Mouse (Mus musculus) megakaryocyte-erythroid progenitor cell, adult 5-6 weeks (primary cell): Measurements from ENCODE around the gene Map4. TPM values are rescaled to one million over a fixed set of nuclear protein-coding genes. Genes with fewer than 3 reads are reported as not detected.

Experiments used
- ATAC-seq: replicated peaks from 2 replicates; pipeline ENCODE4 v1.8.0; 2016; ENCODE audit warnings: mild to moderate bottlenecking, inconsistent platforms; ENCODE audit not compliant: severe bottlenecking, poor library complexity, low FRiP score, low TSS enrichment
- total RNA-seq, 2 experiments: library from RNA; stranded (forward) in 1 of 2; stranded (reverse) in 1 of 2; fragments of 200-1000, 215-1000 nt in 1 of 2; fragments of >200 nt in 1 of 2; fragmentation: Nextera tagmentation in 1 of 2; gene quantifications; 2 replicates each; pipeline ENCODE4 v1.2.3; 2014 to 2017

Map4 gene
- total RNA-seq, 2 experiments from 2014 or later, result 7.8 to 14.3 TPM

DNA sequence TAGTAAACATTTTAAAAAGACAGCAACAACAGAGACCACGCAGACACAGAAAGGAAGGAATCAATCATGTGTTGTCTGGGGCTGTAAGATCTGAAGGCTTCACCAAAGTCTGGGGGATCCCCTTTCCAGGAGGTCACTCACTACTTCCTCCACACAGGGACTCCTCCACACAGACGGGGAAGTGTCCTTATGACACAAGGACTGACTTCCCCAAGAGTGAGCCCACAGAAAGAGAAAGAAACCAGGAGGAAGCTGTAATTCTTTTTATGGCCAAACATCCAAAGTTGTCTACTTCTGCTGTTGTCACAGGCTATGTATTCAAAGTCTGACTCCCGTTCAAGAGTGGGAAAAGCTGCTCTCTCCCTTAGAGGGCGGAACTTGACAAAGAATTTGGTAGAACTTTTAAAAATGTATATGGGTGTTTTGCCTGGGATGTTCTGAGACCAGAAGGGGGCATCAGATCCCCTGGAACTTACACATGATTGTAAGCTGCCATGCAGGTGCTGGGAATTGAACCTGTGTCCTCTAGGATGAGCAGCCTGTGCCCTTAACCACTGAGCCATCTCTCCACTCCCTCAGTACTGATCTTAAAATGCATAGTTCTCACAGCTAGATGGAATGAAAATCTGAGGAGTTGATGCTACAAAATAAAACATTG is 16.9 kb upstream of the Map4 start:
- ATAC-seq, result no peak

DNA sequence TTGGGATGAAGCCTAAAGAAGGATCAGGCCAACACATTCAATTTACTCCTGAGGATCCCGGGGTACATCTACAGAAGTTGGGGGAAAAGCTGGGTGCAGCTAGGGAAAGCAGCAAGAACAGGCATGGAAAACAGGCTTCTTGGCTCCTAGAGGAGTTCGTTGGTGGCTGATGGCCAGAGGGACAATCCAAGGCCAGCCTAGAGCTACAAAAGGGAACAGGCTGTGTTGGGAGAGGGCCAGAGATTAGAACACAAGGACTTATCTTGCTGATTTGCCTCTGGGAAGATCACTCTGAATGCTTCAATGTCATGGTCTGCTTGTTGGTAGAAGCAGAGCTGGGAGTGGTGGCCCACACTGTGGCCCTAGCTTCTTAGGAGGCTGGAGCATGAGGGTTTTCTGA is 13.3 kb upstream of the Map4 start:
- ATAC-seq, result no peak

DNA sequence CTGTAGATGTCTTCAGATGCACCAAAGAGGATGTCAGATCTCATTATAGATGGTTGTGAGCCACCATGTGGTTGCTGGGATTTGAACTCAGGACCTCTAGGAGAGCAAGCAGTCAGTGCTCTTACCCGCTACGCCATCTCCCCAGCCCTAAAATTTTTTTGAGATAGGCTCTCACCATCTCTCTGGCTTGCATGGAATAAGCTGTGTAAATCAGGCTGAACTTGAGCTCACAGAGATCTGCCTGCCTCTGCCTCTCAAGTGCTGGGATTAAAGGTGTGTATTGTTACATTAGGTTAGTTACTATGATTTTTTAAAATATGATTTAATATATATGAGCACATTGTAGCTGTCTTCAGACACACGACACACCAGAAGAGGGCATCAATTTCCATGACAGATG is 2.1 kb upstream of the Map4 start:
- ATAC-seq, result no peak

DNA sequence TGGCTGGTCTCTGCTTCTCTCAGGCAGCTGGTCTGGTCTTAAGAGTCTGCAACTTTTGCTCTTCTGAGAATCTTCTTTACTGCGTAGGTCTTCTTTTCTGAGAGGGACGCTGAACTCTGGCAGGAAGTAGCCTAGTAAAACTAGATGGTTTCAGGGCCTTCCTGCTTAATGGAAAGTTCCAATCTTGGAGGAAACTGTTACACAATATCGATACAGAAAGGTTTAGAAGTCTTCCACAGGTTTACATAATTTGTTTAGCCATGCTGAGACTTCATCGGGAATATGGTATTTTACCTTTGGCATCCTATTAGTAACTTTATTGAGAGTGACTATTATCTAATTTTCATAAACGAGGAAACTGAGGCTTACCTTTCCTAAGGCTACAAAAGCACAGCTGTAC is 1.2 kb upstream of the Map4 start:
- ATAC-seq, result no peak

DNA sequence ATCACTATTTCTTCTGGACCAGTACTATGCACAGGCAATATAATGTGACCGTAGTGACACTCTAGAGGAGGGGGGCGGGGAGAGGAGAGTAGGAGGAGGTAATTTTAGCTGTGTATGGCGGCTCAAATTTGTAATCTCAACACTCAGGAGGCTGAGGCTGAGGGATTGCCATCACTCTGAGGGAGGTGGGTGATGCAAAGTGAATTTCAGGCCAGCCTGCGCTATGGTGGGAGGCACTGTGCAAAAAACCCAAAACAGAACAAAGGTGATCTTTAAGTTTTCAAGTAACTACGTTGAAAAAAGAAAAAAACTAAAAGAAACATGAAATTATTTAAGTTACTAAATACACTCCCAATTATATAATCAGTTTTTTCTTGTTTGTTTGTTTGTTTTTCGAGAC is 508 bp upstream of the Map4 start:
- no peak for ATAC-seq

DNA sequence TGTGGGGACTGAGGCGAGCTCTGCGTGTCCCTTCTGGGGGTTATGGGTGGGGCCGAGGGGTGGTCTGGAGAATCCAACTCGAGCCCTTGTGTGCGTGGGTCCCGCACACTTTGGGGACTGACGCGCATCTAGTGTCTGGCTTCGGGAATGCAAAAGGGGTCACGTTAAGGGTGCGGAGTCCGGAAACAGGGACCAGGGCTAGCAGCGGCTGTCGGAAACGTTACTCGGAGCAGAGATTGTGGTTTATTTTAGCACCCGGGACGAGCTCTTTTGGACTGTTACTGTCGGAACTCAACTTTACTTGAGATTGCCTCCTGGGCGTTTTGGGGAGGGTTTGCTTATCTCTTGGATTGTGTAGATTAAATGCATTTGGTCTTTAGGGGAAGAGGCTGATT is 1.1 kb downstream of the Map4 start:
- ATAC-seq, result peak; percentile 23; the same call in 1 of the 2 replicates

DNA sequence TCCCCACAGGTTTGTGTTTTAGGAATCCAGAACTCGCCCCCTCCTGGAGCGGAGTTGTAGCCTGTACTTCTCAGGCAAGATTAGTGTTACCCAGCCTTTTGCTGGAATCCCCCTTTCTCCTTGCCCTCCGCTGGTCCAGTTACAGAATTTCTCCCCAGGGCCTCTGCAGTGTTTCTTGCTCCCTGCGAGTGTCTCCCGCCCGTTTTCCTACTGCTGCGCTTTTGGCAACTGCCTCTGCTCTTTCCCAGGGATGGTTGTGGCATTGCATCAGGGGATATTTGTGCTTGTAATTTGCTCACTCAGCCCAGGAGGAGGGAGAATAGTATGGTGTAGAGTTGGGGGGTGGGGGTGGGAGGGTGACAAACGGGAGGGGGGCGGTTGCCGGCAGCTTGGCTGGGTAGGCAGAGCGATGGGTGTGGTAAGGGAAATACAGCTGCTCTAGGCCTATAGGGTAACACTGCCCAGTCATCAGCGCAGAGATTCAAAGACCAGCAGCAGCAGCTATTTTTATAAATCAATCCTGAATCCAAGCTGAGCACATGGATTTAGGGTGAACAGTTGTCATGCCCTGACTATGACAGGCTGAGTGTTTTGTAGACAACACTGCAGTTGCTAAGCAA is 1.6 kb downstream of the Map4 start:
- no peak for ATAC-seq

DNA sequence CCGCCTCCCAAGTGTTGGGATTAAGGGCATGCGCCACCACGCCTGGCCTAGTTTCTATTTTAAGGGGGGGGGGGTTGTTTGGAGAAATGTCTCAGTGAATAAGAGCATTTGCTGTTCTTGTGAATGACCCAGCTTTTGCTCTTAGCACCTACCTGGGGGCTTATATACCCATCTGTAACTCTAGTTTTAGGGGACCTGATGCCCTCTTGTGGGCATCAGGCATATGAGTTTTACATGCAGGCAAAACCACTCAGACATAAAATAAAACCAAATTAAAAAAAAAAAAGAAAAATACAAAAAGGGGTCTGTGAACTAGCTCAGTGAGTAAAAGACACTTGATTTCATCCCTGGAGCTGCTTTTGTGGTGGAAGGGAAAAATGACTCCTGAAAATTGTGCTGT is 8.1 kb downstream of the Map4 start:
- no peak for ATAC-seq

DNA sequence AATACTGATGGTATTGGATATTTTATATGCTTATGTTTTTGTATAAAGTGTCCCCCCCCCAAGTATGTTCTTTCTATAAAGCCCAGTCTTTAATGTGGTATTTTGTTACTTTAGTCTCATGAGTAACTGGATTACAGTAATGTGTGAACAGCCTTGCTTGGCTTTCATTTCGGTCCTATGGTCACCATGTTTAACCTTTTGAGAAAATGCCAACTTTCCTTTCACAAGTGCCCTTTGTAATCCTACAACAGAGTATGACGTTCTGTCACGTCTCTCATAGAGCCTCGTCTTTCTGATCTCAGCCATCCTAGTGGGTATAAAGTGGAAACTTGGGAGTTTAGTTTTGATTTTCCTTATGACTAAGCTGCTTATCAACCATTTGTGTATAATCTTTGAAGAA is 11.5 kb downstream of the Map4 start:
- no peak for ATAC-seq

DNA sequence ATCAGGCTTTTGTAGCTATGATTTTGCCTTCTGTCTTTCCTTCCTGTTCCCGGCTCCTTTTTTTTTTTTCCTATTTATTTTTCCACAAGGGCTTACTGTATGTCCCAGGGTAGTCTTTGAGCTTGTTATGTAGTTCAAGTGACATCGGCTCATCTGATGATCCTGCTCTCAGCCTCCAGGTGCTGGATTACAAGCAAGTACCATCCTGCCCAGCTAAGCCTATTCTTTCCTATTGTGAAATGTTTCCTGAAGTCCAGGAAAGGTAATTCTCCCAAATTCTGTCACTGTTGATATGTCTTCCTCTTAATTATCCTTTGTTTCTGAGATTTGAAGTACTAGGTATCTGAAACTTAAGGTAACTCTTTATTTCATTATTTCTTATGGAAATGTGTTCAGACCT is 13.5 kb downstream of the Map4 start:
- no peak for ATAC-seq

DNA sequence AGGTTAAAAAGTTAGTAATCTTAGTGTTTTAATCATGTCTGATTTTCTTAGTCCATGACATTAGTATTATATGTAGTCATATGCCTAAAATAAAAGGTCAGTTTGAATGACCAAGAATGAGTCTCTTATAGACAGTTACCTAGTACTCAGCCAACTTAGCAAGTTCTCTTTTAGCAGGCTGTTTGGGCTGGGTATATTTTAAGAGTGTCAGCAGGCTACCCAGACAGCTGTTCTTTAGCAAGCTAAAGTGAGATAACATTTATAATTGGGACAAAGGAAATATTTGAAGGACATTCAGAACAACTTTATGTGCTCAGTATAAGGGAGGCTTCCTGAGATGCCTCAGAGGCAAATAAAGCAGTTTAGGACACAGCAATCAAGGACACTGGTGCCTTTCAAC is 17.3 kb downstream of the Map4 start:
- no peak for ATAC-seq

DNA sequence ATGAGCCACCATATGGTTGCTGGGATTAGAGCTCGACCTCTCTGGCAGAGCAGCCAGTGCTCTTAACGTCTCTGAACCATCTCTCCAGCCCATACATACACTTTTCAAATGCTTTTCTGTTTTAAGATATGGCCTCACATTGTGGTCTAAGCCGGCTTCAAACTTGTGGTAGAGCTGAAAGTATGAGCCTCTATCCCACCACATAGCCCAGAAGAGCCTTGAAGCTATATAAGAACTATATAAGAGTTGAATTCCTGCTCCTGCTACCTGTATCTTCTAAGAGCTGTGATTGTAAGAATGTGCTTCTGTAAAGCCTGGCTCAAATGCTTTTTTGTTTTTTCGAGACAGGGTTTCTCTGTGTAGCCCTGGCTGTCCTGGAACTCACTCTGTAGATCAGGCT is 18.5 kb downstream of the Map4 start:
- ATAC-seq, result no peak

DNA sequence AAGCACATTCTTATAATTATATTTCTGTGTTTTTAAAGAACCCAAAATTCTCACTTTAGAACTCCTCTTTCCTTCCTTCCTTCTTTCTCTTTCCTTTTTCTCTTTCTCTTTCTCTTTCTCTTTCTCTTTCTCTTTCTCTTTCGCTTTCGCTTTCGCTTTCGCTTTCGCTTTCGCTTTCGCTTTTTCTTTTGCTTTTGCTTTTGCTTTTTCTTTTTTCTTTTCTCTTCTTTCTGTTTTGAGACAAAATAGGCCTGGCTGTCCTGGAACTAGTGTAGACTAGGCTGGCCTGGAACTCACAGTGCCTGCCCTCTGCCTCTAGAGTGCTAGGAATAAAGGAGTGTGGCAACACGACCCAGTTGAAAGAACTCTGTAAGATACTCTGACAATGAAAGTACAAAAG is 22.3 kb downstream of the Map4 start:
- no peak for ATAC-seq

DNA sequence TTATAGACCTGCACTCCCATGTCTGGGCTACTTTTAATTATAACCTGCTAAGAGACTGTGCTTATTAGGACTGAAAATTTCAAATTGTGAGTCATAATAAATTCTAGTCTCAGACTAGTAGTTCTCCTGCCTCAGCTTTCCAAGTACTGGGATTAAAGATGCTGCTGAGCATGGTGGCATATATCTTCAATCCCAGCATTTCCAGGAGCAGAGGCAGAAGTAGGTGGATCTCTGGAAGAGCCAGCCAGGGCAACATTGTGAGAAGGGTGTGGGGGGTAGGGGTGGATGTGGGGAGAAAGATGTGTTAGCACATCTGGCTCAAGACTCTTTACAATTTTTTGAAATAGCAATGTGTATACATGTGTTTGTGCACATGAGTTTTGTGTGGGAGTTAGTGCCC is 23.4 kb downstream of the Map4 start:
- ATAC-seq, result no peak

DNA sequence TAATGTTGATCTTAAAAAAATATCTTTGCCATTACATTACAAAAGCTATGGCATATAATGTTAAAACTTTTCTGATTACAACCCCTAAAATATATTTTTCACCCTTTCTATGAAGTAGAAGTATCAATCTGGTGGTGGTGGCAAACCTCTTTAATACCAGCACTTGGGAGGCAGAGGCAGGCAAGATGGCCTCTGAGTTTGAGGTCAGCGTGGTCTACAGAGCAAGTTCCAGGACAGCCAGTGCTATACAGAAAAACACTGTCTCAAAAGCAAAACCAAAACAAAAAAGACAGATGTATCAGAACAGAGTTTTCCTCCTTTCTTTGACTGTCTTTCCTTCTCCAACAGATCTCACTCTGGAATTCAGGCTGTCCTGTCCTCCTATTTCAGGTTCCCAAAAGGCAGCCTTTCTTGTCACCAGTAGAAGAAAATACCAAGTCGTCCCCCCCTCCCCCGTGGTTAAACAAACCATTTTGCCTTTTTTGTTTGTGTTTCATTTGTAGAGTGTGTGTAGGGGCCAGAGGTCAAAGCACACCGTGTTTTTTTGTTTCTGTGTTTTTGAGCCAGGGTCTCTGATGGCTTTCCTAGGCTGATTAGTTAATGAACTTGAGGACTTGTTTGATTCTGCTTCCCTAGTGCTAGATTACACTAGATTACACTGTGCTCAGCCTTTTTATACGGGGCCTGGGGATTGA is 28.3 kb downstream of the Map4 start:
- no peak for ATAC-seq

DNA sequence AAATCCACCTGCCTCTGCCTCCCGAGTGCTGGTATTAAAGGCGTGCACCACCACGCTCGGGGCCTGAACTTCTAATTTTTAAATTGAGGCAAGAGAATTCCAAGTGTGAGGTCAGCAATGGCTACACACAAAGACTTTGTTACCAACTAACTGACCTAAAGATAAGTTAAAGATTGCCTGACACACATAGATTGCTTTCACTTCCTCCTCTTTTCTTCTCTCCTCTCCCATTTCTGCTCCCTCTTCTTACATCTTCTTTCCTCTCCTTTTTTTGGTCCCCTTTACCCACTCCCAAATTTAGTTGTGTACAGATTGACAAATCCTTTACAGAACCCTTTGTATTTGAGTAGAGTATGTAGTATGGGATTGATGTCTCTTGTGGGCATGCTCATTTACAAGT is 29.3 kb downstream of the Map4 start:
- ATAC-seq, result no peak

DNA sequence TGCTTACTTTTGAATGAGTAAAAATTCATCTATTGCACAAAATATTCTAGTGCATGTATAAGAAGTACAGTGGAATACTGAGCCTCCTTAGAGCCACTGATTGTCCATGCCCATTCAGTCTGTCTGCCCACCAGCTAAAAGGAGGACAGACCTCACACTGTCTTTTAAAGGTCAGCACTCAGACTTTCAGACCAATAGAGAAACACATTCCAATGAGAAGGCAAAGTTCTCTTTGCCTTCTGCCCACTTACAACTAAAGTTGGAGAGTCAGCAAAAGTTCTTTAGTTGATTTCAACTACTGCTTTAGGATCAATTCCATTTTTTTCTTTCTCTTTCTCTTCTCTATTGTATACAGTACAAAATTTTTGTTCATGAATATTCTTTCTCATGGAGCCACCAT is 33.5 kb downstream of the Map4 start:
- no peak for ATAC-seq

DNA sequence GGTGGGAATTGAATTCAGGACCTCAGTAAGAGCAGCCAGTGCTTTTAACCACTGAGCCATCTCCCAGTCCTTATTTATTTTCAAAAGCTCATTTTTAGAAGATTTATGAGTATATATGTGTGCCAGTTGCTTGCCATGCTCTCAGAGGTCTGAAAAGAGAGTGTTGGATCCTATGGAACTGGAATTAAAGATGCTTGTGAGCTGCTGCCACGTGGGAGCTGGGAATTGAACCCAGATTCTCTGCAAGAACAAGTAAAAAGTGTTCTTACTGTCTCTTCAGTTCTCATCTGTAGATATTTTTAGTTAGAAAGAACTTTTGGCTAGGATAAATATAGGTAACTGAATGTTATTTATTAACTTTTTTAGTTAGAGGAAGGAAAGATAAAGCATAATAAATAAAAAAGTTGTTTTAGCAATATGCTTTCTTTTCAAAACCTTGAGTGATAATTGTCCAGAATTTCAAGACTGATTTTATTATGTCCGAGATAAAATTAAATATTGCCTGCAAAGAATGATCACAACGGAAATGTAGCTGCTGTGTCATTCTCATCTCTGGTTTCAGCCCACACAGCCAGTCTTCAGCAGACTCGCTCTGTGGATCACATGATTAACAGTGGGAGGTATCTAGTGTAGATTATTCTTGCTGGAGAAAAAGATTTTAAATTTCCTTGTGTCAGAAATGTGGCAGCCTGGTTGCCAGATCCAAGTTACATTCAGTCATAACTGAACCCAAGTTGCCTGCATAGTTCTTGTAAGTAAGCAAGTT is 37.3 kb downstream of the Map4 start:
- peak; percentile 92 for ATAC-seq

DNA sequence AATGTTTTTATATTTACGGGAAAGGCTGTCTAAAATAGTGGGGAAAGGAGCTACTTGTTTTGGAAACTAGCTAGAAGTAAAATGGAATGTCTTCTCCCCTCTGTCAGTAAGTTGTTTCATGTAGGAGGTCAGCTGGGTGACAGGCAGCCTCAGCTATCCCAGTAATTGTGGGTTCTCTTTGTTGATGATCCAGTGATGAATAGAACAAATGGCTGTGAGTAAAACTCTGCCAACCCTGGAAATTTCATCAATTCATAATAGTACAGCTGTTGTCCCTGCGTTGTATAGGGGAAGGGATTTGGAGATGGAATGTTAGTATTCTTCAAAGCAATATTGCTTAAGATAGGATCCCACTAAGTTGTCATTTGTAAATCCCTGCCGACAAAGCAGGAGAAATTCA is 37.9 kb downstream of the Map4 start:
- ATAC-seq, result no peak

DNA sequence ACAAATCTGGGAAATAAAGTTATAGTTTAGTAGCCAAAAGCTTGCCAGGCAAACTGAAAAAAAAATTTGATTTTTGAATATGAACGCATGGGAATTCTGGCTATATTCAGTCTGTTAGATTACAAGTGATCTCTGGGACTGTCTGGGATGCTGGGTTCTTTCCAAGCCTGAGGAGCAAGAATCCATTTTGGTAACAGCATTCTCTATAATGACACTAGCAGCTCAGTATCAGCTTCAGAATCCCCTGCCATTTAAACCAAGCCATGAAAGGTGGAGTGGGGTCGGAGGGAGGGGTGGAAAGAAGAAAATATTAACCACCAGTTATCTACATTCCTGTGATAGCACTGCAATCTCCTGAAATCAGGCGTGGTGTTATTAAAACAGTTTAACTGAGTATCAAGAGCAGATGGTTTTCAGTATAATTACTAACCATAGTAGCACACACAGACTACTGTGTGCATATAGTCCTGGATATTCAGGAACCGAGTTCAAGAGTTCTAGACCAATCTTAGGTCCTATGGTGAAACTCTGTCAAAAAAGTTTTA is 38.6 kb downstream of the Map4 start:
- ATAC-seq, result peak; percentile 37; the same call in 1 of the 2 replicates
